Mouse (Mus musculus) bone marrow macrophage, adult 2 months (primary cell): Measurements from ENCODE around the gene Cubn. TPM values are rescaled to one million over a fixed set of nuclear protein-coding genes. Genes with fewer than 3 reads are reported as not detected.

Experiments
- H3K27ac ChIP-seq: 2 replicates; pipeline ENCODE4 v1.5.1; 2012; ENCODE audit warnings: low read depth, low read length; ENCODE audit not compliant: insufficient read depth
- H3K4me1 ChIP-seq: 2 replicates; pipeline ENCODE4 v1.6.1; 2012; ENCODE audit warnings: low read length; ENCODE audit not compliant: control insufficient read depth, insufficient read depth
- H3K4me3 ChIP-seq: 2 replicates; pipeline ENCODE4 v1.5.1; 2012; ENCODE audit warnings: mild to moderate bottlenecking, low read length, moderate library complexity; ENCODE audit not compliant: insufficient read depth
- CTCF ChIP-seq: IDR thresholded peaks from 2 replicates; pipeline ENCODE4 v1.5.1; 2012; ENCODE audit warnings: low read depth, mild to moderate bottlenecking, low read length, moderate library complexity
- POLR2A ChIP-seq: IDR thresholded peaks from 2 replicates; pipeline ENCODE4 v1.6.1; 2012; ENCODE audit warnings: mild to moderate bottlenecking, low read depth, low read length, borderline replicate concordance
- polyA plus RNA-seq: library from polyadenylated mRNA; stranded (reverse); fragments of >200 nt; gene quantifications from 2 replicates; pipeline ENCODE4 v1.2.4, GENCODE M21; 2012; ENCODE audit not compliant: missing spikeins, insufficient read depth, insufficient read length

Gene Cubn
- polyA plus RNA-seq, 1 experiment = 0.08 TPM

DNA sequence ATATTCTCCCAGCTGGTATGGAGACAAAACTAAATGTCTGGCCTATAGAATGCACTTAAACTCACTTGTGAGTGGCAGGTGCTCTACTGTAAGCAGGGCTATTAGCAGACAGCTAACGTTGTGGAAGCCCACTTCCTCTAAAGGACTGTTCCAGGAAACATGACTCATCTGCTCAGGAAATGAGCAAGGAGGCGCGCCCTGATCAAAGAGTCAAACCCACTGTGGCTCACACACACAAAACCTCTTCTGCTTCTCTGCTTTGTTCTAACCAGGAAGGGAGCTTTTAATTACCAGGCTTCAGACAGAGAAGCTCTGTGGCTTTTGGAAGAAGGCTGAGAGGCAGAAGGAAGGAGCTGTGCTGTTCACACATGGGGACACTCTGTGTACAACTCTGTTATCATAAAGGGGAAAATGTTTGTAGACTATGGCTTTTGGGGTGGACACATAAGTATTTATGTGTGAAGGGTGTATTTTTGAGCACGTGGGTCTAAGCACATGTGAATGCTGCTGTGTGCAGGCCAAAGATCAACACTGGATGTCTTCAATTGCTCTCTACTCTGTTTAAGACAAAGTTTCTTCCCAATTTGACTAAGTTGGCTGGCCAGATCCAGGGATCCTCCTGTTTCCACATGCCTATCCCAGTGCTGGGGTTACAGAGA is 78.0 kb downstream of the Cubn start:
- TF ChIP-seq POLR2A = no peak
- H3K4me1 ChIP-seq = peaks cover 60% of the 10 kb centered on the region
- H3K4me3 ChIP-seq = no peak overlapping the region
- H3K27ac ChIP-seq = peak overlapping the region; percentile 88

DNA sequence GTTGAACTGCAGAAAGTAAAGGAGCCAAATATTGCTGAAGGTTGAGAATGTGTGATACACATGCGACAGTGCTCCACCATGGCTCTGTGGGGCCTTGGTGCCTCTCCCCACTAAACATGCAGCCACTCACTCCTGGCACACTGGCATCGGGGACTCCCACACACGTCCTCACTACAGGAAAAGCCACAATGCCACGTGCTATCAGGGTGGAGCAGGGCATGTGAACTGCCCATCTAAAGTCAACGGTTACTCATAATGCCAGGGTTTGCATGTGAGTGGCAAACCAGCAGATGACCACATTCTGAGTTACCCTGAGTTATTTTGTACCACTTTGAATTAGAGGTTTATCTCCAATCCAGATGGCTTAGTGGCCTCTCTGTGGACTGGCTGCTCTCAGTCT is 81.0 kb downstream of the Cubn start:
- H3K27ac ChIP-seq = peak overlapping the region; percentile 1; the same call in 1 of the 2 replicates

DNA sequence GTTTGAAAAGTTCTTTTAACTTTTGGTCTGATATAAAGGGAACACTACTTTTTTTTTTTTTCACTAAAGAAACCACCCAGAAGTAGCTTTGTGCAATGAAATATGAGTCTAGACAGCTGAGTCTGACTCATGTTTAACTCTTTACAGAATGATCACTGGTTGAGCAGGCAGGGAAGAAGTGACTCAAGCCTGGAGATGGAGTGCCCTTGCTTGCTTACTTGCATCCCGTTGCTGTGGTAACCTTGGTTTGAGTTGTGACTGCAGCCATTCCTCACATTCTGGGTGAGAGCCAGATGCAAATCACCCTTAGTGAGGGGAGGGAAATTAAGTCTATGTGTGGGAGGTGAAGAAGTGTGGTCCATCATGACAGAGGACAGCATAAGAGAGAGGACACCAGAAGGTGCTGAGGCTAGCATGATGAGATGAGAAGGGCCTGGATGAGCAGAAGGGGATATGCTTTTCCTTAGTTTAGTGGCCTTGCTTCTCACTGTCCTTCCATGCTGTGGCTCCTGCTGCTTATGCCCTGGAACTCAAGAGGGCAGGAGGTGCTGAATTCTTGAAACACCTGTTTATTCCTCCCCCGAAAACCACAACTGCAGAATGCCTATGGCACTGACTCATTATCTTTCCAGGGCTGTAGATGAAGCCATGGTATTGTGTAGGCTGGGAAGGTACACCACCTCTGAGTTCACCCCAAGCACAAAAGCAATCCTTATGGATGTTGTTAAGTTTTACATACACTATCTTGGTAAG is 81.7 kb downstream of the Cubn start:
- no peak overlapping the region; the same call in 1 of the 2 replicates for H3K27ac ChIP-seq
- H3K4me3 ChIP-seq = no peak overlapping the region
- TF ChIP-seq CTCF (no peak), POLR2A (no peak)
- H3K4me1 ChIP-seq = peaks cover 54% of the 10 kb centered on the region

More for the DNA sequence above, 81.0 kb downstream of the Cubn start:
- TF ChIP-seq CTCF (no peak), POLR2A (no peak)
- H3K4me1 ChIP-seq = peaks cover 60% of the 10 kb centered on the region
- no peak overlapping the region for H3K4me3 ChIP-seq

- H3K27ac ChIP-seq = no peak overlapping the region
- H3K4me3 ChIP-seq = no peak overlapping the region
- peaks cover 49% of the 10 kb centered on the region for H3K4me1 ChIP-seq
- TF ChIP-seq POLR2A (no peak), CTCF (no peak)
Measured at GRCm38 (mm10) chr2:13408333-13408732, 83.3 kb downstream of the Cubn start.

GRCm38 (mm10) chr2:13407698-13408097 is 83.9 kb downstream of the Cubn start:
- TF ChIP-seq POLR2A (no peak), CTCF (no peak)
- peak overlapping the region; percentile 66 for H3K27ac ChIP-seq
- H3K4me1 ChIP-seq = peaks cover 43% of the 10 kb centered on the region
- no peak overlapping the region for H3K4me3 ChIP-seq

GRCm38 (mm10) chr2:13407272-13407671 is 84.3 kb downstream of the Cubn start:
- Histone ChIP-seq H3K4me3 (no peak overlapping the region), H3K27ac (peak overlapping the region; percentile 66; the same call in 1 of the 2 replicates), H3K4me1 (peaks cover 39% of the 10 kb centered on the region)
- no peak for TF ChIP-seq CTCF
- TF ChIP-seq POLR2A = no peak

- no peak overlapping the region for H3K4me3 ChIP-seq
- no peak overlapping the region for H3K27ac ChIP-seq
- TF ChIP-seq CTCF = no peak
- TF ChIP-seq POLR2A = no peak
- H3K4me1 ChIP-seq = peaks cover 32% of the 10 kb centered on the region
Measured at GRCm38 (mm10) chr2:13404986-13405678, 86.5 kb downstream of the Cubn start.

DNA sequence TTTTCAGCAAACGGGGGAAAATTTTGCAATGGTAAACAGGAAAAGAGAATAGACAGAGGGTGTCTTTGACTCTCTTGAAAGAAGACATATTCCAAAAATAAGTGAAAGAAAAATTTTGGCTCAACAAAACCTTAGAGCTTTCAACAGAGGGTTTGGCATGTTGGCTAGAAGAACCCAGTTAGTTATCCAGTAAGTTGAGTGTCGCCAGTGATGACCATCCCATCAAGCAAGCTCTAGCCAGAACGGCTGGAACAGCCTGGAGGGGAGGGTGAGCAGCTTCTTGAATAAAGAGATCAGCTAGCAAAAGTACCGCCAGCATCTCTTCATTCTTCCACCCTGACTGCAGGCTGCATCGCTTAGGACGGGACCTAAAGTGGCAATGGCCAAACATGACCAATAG is 90.8 kb downstream of the Cubn start:
- no peak for TF ChIP-seq CTCF
- TF ChIP-seq POLR2A = no peak
- Histone ChIP-seq H3K4me3 (no peak overlapping the region), H3K4me1 (peaks cover 32% of the 10 kb centered on the region), H3K27ac (no peak overlapping the region)

DNA sequence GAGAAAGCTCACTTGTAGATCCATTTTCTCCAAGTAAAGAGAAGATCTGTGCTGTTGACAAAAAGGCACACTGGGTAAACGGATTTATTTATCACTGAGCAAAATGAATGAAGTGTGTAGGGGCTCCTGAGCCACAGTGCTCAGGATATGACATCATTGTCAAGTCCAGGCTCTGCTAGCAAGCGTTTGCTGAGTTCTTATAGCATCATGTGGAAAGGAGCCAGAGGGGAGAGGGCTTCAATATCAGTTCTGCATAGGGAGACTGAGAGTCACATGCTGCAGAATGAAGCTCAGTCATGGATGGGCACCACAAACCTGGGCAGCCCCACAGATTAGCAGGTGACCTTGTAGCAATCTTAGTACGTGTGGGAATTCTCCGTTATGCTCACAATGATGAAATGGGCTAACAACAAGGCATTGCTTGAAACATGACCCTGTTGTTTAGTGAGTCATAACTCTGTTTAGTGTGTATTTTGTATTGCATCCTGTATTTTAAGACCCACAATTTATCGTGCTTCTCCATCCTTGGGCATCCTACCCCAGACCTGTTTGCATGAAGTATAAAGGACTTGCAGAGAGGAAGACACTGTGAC is 92.0 kb downstream of the Cubn start:
- Histone ChIP-seq H3K4me3 (no peak overlapping the region), H3K4me1 (peaks cover 26% of the 10 kb centered on the region), H3K27ac (0 out of 2 replicates have a peak overlapping the region, but pooled peaks have one; percentile 17)
- TF ChIP-seq POLR2A (no peak), CTCF (no peak)
